Mouse (Mus musculus): ENCODE results near the gene Ddx24. TPM values are rescaled to one million over a fixed set of nuclear protein-coding genes. Genes with fewer than 3 reads are reported as not detected.
"Not testable (repeated sequence)": the region's sequence is repeated elsewhere in the genome, so short reads cannot be mapped to it uniquely, and the experiment has no call there.

Gene Ddx24
- total RNA-seq, 1 experiment: 107 TPM

GRCm38 (mm10) chr12:103445060-103445459 is 19.4 kb upstream of the Ddx24 start:
- H3K27ac ChIP-seq (ENCODE audit: insufficient read depth, low read depth, low read length, poor library complexity, severe bottlenecking): no peak overlapping the region
- H3K9ac ChIP-seq (ENCODE audit: insufficient read depth, low read depth, low read length, poor library complexity, severe bottlenecking): no peak overlapping the region
- H3K9me3 ChIP-seq (ENCODE audit: control insufficient read depth, insufficient read depth, low read depth, low read length): no peaks in the 10 kb centered on the region
- in situ Hi-C loops (cut with MboI; ENCODE audit: low sequenced_read_pairs in 2 of 2, unreplicated experiment in 2 of 2): no loop called here
- TF ChIP-seq HCFC1 (IDR thresholded peaks at IDR 0.05; ENCODE audit: borderline replicate concordance, insufficient read depth, low read length): no peak
- no peak for TF ChIP-seq ZC3H11A (IDR thresholded peaks at IDR 0.05; ENCODE audit: borderline replicate concordance, low read depth, low read length)
- no peak overlapping the region for H3K4me3 ChIP-seq (ENCODE audit: insufficient read depth in 1 of 2, low read depth in 1 of 2, low read length in 2 of 2, poor library complexity in 1 of 2, severe bottlenecking in 1 of 2)
- no peak for DNase-seq (ENCODE audit: low read depth, low spot score)
- no peaks in the 10 kb centered on the region for H3K36me3 ChIP-seq (ENCODE audit: control insufficient read depth, insufficient read depth, low read length, poor library complexity, severe bottlenecking)
- H3K4me1 ChIP-seq (ENCODE audit: control insufficient read depth in 2 of 2, insufficient read depth in 2 of 2, low read length in 2 of 2, poor library complexity in 1 of 2): no peaks in the 10 kb centered on the region

GRCm38 (mm10) chr12:103444261-103444660 is 18.6 kb upstream of the Ddx24 start:
- DNase-seq (ENCODE audit: low read depth, low spot score); H3K9ac ChIP-seq (ENCODE audit: insufficient read depth, low read depth, low read length, poor library complexity, severe bottlenecking); H3K4me1 ChIP-seq (ENCODE audit: control insufficient read depth in 2 of 2, insufficient read depth in 2 of 2, low read length in 2 of 2, poor library complexity in 1 of 2); in situ Hi-C loops (cut with MboI; ENCODE audit: low sequenced_read_pairs in 2 of 2, unreplicated experiment in 2 of 2); H3K9me3 ChIP-seq (ENCODE audit: control insufficient read depth, insufficient read depth, low read depth, low read length); H3K27ac ChIP-seq (ENCODE audit: insufficient read depth, low read depth, low read length, poor library complexity, severe bottlenecking); H3K36me3 ChIP-seq (ENCODE audit: control insufficient read depth, insufficient read depth, low read length, poor library complexity, severe bottlenecking); H3K4me3 ChIP-seq (ENCODE audit: insufficient read depth in 1 of 2, low read depth in 1 of 2, low read length in 2 of 2, poor library complexity in 1 of 2, severe bottlenecking in 1 of 2): not testable (repeated sequence)

- no peak for TF ChIP-seq CHD2 (IDR thresholded peaks at IDR 0.05; ENCODE audit: low read depth, low read length)
- Histone ChIP-seq H3K9me3 (ENCODE audit: control insufficient read depth, insufficient read depth, low read depth, low read length) (no peaks in the 10 kb centered on the region), H3K27ac (ENCODE audit: insufficient read depth, low read depth, low read length, poor library complexity, severe bottlenecking) (no peak within 1 kb of the TSS), H3K4me3 (ENCODE audit: insufficient read depth in 1 of 2, low read depth in 1 of 2, low read length in 2 of 2, poor library complexity in 1 of 2, severe bottlenecking in 1 of 2) (no peak within 1 kb of the TSS), H3K9ac (ENCODE audit: insufficient read depth, low read depth, low read length, poor library complexity, severe bottlenecking) (no peak within 1 kb of the TSS), H3K36me3 (ENCODE audit: control insufficient read depth, insufficient read depth, low read length, poor library complexity, severe bottlenecking) (no peaks in the 10 kb centered on the region), H3K4me1 (ENCODE audit: control insufficient read depth in 2 of 2, insufficient read depth in 2 of 2, low read length in 2 of 2, poor library complexity in 1 of 2) (no peaks in the 10 kb centered on the region)
- in situ Hi-C loops (cut with MboI; ENCODE audit: low sequenced_read_pairs in 2 of 2, unreplicated experiment in 2 of 2): no loop called here
- DNase-seq (ENCODE audit: low read depth, low spot score): no peak
Observed at GRCm38 (mm10) chr12:103443524-103443923, 17.9 kb upstream of the Ddx24 start, which contains the start of gene Ifi27l2a. Gene Ifi27l2a, minus strand, starts transcription at chr12:103443680.

- H3K27ac ChIP-seq (ENCODE audit: insufficient read depth, low read depth, low read length, poor library complexity, severe bottlenecking): no peak overlapping the region
- no peaks in the 10 kb centered on the region for H3K36me3 ChIP-seq (ENCODE audit: control insufficient read depth, insufficient read depth, low read length, poor library complexity, severe bottlenecking)
- in situ Hi-C loops (cut with MboI; ENCODE audit: low sequenced_read_pairs in 2 of 2, unreplicated experiment in 2 of 2): no loop called here
- DNase-seq (ENCODE audit: low read depth, low spot score): no peak
- no peak overlapping the region for H3K9ac ChIP-seq (ENCODE audit: insufficient read depth, low read depth, low read length, poor library complexity, severe bottlenecking)
- no peak overlapping the region for H3K4me3 ChIP-seq (ENCODE audit: insufficient read depth in 1 of 2, low read depth in 1 of 2, low read length in 2 of 2, poor library complexity in 1 of 2, severe bottlenecking in 1 of 2)
- H3K4me1 ChIP-seq (ENCODE audit: control insufficient read depth in 2 of 2, insufficient read depth in 2 of 2, low read length in 2 of 2, poor library complexity in 1 of 2): peaks cover 0 to 4% of the 10 kb centered on the region in 2 experiments; a peak in 1 of 4 replicates
- H3K9me3 ChIP-seq (ENCODE audit: control insufficient read depth, insufficient read depth, low read depth, low read length): no peaks in the 10 kb centered on the region
- TF ChIP-seq ZC3H11A (IDR thresholded peaks at IDR 0.05; ENCODE audit: borderline replicate concordance, low read depth, low read length) (no peak), HCFC1 (IDR thresholded peaks at IDR 0.05; ENCODE audit: borderline replicate concordance, insufficient read depth, low read length) (no peak), MAFK (IDR thresholded peaks at IDR 0.05; ENCODE audit: insufficient read depth, low read depth, low read length) (no peak), CHD2 (IDR thresholded peaks at IDR 0.05; ENCODE audit: low read depth, low read length) (no peak), ZNF384 (IDR thresholded peaks at IDR 0.05; ENCODE audit: low read depth, low read length) (no peak)
Observed at GRCm38 (mm10) chr12:103437601-103438000, 12.0 kb upstream of the Ddx24 start.

GRCm38 (mm10) chr12:103434861-103435260 is 9.2 kb upstream of the Ddx24 start:
- Histone ChIP-seq H3K9me3 (ENCODE audit: control insufficient read depth, insufficient read depth, low read depth, low read length) (no peaks in the 10 kb centered on the region), H3K27ac (ENCODE audit: insufficient read depth, low read depth, low read length, poor library complexity, severe bottlenecking) (no peak overlapping the region), H3K9ac (ENCODE audit: insufficient read depth, low read depth, low read length, poor library complexity, severe bottlenecking) (no peak overlapping the region), H3K4me3 (ENCODE audit: insufficient read depth in 1 of 2, low read depth in 1 of 2, low read length in 2 of 2, poor library complexity in 1 of 2, severe bottlenecking in 1 of 2) (no peak overlapping the region), H3K36me3 (ENCODE audit: control insufficient read depth, insufficient read depth, low read length, poor library complexity, severe bottlenecking) (no peaks in the 10 kb centered on the region), H3K4me1 (ENCODE audit: control insufficient read depth in 2 of 2, insufficient read depth in 2 of 2, low read length in 2 of 2, poor library complexity in 1 of 2) (peaks cover 0 to 4% of the 10 kb centered on the region in 2 experiments; a peak in 1 of 4 replicates)
- in situ Hi-C loops (cut with MboI; ENCODE audit: low sequenced_read_pairs in 2 of 2, unreplicated experiment in 2 of 2): no loop called here
- TF ChIP-seq HCFC1 (IDR thresholded peaks at IDR 0.05; ENCODE audit: borderline replicate concordance, insufficient read depth, low read length) (no peak), MAFK (IDR thresholded peaks at IDR 0.05; ENCODE audit: insufficient read depth, low read depth, low read length) (no peak), ZC3H11A (IDR thresholded peaks at IDR 0.05; ENCODE audit: borderline replicate concordance, low read depth, low read length) (no peak), ZNF384 (IDR thresholded peaks at IDR 0.05; ENCODE audit: low read depth, low read length) (no peak), CHD2 (IDR thresholded peaks at IDR 0.05; ENCODE audit: low read depth, low read length) (no peak)
- DNase-seq (ENCODE audit: low read depth, low spot score): no peak

Data from ES-E14 (cell line).